Mouse (Mus musculus): ENCODE data around the gene Hhip.

DNA sequence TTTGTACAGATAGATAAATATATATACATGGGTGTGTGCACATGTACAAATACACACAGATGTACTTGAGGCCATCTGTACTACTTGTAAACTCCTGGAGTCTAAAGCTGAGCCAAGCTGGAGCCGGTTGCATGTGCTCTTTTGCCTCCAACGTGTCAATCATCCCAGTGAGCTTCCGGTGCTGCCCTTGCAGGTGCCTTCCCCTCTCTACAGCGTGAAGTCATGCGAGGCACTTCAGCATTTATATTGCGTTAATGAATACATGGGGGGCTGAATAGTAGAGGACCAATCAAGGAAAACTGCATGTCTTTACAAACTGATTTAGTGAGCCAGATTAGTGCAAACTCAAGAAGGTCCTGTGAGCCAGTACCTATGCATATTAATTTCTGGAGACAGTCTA, 91.6 kb downstream of the Hhip start:
- no peak for TF ChIP-seq CTCF (IDR thresholded peaks at IDR 0.05; ENCODE audit: low read depth)
- TF ChIP-seq EP300 (IDR thresholded peaks at IDR 0.05; ENCODE audit: low read depth), result no peak
